Mouse (Mus musculus) kidney, postnatal 4 days (tissue): ENCODE measurements around the gene Zfp383.
"Not testable (repeated sequence)": the region's sequence is repeated elsewhere in the genome, so short reads cannot be mapped to it uniquely, and the experiment has no call there.

Experiments
- DNase-seq, 2 experiments: peaks; one replicate each; pipeline ENCODE4 v3.0.0; 2021; ENCODE audit warnings: mixed read lengths in 2 of 2

Zfp383 gene

DNA sequence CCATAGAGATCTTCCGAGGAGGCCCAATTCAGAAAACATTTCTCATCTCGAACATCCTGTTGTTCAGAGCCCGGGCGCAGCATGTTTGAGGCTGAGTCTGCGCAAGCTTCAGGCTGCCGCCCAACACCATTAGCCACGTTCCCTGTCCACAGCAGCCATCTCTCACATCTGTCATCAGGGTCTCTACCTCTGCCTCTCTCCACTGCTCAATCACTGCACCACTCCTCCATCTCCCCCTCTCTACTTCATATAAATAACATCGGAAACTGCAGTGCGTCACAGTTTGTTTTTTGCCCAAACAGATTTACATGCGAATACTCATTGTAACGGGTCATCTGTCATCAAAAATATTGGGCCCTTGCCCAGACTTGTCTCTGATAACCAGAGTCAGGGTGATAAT lies 33.0 kb downstream of the Zfp383 start:
- DNase-seq, result no peak

DNA sequence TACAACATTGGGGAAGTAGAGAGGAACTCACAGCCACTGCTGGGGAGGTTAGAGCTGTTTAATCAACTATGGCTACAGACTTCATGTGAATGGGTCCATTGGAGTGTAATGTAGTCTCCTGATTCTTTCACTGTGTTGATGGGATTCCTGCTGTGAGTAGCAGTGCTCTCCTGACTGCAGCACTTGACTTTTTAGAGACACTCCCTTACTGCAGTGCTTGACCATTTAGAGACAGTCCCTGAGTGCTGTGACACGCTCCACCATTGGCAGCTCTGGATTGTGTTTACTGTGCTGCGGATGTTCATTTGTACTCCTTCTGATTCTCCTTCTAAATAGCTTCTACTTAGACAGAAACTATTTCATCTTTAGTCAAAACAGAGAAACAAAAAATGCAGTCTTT lies 34.7 kb downstream of the Zfp383 start:
- no peak for DNase-seq

DNA sequence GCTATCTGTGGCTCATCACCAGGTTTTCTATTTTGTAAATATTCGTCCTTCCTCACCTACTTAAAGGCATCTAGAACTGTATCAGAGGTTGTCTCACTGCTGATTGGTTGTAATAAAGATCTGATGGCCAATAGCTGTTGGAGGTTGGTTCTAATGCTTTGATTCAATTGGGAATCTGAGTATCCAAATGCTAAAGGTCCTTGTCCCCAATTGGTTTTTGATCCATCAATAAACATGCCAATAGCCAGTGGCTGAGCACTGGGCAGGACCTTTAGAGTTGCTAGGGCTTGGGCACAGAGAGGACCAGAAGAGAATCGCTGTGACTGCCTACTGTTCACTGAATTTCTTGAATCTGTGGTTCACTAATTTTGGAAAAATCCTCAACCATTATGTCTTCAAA lies 35.7 kb downstream of the Zfp383 start:
- no peak for DNase-seq

DNA sequence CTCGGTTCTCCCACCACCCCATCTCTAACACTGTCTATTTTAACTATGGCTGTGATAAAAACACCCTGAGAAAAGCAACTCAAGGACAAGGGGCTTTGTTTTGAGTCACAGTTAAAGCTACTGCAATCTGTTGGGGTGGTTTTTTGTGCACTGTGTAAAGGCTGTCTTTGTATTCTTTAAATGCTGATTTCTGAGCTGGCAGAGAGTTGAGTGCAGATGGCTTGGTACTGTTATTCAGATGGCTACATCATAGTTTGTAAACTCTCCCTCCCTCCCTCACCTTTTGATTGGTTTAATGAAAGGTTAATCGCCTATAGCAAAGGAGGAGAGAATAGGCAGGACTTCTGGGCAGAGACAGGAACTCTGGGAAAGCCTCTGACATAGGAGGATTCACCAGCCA lies 36.2 kb downstream of the Zfp383 start:
- no peak for DNase-seq

DNA sequence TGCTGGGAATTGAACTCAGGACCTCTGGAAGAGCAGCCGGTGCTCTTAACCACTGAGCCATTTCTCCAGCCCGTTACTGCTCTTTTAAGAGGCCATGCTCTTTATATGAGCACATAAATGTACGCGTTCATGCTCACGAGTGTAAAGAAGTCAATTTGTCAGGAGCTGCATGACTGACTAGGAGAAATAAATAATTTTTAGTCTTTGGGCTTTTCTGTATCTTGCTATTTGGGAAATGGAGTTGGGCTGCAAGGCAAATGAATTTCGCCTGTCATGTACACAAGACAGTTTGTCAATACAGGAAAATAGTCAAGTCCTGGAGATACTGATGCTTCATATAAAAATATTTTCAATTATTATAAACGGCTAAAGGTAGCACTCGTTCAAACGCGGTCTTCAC lies 45.1 kb downstream of the Zfp383 start:
- DNase-seq, result no peak

DNA sequence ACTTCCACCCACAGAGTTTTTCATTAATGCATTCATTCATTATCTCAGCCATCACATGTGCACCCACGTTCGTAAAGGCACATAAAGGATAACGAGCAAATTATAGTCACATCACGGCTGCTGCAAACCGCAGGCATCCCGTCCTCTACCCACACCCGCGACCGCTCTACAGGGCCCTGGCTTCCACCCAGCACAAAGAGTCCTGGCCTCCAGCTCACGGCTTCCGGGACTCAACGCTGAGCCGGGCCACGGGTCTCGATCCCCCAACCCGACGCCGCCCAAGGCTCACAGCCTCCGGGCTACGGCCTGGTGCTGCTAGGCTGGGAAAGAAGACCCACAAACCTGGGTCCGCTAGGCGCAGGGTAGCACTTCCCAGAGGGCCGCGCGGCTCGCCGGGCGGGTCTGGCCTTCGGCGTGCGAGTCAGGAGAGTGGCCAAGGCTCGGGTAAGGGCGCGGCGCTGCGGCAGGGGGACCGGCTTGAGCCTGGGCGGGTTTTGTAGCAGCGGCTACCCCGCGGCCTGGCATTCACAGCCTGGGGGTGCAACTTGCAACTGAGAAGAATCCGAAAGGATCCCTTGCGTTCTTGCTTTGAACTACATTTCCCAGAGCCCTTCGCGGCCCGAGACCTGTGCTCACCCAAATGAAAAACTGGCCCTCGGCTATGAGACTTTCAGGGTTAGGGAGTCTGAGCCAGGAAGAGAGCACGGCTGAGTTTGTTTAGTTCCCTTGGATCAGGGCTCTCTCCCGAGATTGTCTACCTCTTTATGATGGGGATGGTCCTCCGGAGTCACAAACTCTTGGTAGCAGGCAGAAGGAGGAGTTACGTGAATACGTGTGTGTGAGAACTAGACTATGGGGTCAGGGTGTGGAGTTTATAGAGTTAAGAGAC lies 45.7 kb downstream of the Zfp383 start, which contains the start of gene Zfp74:
TSS of gene Zfp74 (minus strand) at position 577 of the 889 bp plus-strand sequence.
- peak; percentile 83 to 88 for DNase-seq

DNA sequence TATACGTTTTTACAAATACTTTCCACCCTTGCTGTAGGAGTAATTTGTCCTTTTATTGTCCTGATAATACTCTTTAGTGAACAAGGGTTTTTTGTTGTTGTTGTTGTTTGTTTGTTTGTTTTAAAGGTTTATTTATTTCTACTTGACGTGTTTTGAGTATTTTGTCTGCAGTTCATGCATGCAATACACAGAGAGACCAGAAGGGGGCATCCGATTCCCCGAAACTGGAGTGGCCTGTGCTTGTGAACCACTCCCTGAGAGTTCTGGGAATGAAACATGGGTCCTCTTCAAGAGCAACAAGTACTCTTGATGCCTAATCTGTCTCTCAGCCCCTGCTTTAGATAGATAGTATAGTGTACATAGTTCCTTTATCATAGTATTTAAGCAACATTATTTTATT lies 46.7 kb downstream of the Zfp383 start:
- peak; percentile 60 to 68 for DNase-seq

DNA sequence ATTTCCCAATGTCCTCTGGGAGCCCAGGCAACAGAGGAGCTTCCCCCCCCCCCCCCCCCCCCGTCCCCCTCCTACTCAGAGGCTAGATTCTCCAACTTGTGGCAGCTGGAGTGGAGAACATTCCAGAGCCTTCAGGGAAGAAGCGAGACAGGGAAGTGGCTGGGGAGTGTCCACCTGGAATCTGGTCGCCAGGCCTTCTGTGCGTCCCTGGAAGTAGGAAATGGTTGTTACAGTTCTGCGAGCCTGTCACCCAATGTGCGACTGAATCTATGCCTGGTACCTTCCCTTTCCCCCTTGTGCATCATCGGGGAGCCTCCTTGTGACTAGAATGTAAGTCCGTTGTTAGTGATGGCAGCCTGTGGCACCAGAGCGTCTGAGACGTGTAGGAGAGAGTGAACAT lies 48.2 kb downstream of the Zfp383 start:
- peak; percentile 21 to 52 for DNase-seq

DNA sequence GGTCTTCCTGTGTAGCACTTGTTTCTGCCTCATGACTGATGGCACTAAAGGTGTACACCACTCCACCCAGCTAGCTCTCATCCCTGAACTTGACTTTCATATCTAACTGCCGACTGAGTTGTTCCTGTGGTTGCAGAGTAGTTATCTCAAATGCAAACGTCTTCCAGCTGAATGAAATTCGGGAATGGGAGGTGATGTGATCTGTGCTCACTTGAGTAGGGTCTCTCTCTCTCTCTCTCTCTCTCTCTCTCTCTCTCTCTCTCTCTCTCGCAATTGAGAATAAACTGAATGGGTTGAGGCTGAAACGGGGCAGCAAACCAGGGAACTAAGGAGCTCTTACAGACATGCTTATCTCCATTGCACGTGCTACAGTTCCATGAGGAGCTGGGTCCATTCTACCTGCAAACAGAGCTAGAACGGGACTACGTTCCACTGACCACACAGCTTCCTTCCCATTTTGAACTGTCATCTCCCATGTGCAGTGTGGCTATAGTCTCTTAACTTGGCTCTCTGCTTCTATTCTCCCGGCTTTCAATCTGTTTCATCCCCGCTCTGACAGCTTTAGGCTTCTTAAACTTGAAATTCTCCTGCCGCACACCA lies 50.2 kb downstream of the Zfp383 start:
- no peak for DNase-seq

DNA sequence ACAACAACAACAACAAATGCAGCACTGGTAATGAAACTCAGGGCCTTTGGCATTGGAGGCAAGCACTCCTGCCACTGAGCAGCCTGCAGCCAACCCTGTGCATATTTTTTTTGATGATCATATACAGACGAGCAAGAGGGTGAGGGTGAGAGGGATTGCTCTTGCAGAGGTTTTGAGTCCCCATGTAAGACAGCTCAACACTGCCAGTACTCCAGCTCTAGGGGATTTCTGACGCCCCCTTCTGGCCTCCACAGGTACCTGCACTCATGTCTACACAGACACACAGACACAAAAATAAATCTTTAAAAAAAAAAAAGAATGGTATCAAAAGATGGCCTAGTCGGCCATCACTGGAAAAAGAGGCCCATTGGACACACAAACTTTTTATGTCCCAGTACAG lies 51.0 kb downstream of the Zfp383 start:
- DNase-seq, result no peak

DNA sequence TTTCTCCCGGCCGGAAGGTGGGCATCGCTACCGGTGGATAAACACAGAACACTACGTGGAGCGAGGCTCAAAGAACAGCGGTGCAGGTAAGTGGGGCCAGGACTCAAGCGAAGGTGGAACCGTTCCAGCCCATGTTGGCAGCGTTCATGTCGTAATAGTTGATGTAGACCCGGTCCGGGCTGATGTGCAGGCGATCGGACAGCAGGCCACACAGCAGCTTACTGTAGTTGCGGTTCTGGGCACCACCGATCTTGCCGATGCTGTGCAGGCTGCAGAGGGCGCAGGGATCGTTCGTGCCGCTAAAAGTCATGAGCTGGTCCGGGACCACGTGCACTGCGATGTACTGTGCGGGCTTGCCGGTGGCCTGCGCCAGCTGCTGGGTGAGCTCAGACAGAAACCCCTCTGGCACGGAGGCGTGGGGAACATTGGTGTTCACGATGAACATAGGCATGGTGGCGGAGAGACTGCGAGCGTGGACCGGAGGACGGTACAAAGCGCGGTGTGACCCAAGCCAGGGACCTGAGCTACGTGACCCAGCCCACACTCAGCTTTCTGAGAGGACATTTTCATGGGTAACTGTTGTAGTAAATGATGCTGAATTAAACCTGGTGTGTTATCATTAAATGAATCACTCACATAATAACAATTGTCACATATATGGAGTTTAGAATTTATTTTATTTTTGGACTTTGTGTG lies 57.2 kb downstream of the Zfp383 start:
- not testable (repeated sequence) for DNase-seq
